Mouse (Mus musculus) midbrain, postnatal 0 days (tissue): Measurements from ENCODE around the gene Ffar2. TPM values are rescaled to one million over a fixed set of nuclear protein-coding genes. Genes with fewer than 3 reads are reported as not detected.

Experiments used
- ATAC-seq: fragments of 200-750 bp; cut with Nextera tagmentation; 2 replicates; pipeline ENCODE4 v1.8.0; 2017; ENCODE audit warnings: moderate number of reproducible peaks, mild to moderate bottlenecking, moderate TSS enrichment, moderate library complexity; ENCODE audit not compliant: low FRiP score
- DNase-seq: peaks from one replicate; pipeline ENCODE4 v3.0.0-alpha.2; 2015; ENCODE audit warnings: low spot score
- H3K27ac ChIP-seq: fragments of 300-500 bp; sonication (generic); 2 replicates; pipeline ENCODE4 v1.5.1; 2014; ENCODE audit warnings: low read depth, mild to moderate bottlenecking, low read length, mixed read lengths
- H3K27me3 ChIP-seq: fragments of 300-500 bp; sonication (generic); 2 replicates; pipeline ENCODE4 v1.6.1; 2014; ENCODE audit warnings: low read length, control low read depth, mixed read lengths; ENCODE audit not compliant: insufficient read depth
- H3K36me3 ChIP-seq: fragments of 300-500 bp; sonication (generic); 2 replicates; pipeline ENCODE4 v1.6.1; 2014; ENCODE audit warnings: low read length, control low read depth, mixed read lengths; ENCODE audit not compliant: insufficient read depth
- H3K4me1 ChIP-seq: fragments of 300-500 bp; sonication (generic); 2 replicates; pipeline ENCODE4 v1.6.1; 2014; ENCODE audit warnings: mild to moderate bottlenecking, control low read depth, antibody characterized with exemption, low read length, mixed read lengths; ENCODE audit not compliant: insufficient read depth
- H3K4me2 ChIP-seq: fragments of 300-500 bp; sonication (generic); 2 replicates; pipeline ENCODE4 v1.6.1; 2014; ENCODE audit warnings: low read depth, mild to moderate bottlenecking, low read length, mixed read lengths; ENCODE audit not compliant: poor library complexity, severe bottlenecking
- H3K4me3 ChIP-seq: fragments of 300-500 bp; sonication (generic); 2 replicates; pipeline ENCODE4 v1.5.1; 2014; ENCODE audit warnings: low read depth, mild to moderate bottlenecking, low read length, moderate library complexity
- H3K9ac ChIP-seq: fragments of 300-500 bp; sonication (generic); replicated peaks from 2 replicates; pipeline ENCODE4 v1.6.1; 2014; ENCODE audit warnings: mild to moderate bottlenecking, low read length, moderate library complexity, mixed read lengths; ENCODE audit not compliant: poor library complexity, severe bottlenecking
- H3K9me3 ChIP-seq: fragments of 300-500 bp; sonication (generic); 2 replicates; pipeline ENCODE4 v1.6.1; 2016; ENCODE audit warnings: low read length, control low read depth
- CTCF ChIP-seq: IDR thresholded peaks from 2 replicates; pipeline ENCODE4 v1.5.1; 2016; ENCODE audit warnings: antibody characterized with exemption, mild to moderate bottlenecking
- WGBS: fragments of 180-500 bp; shearing (Covaris S2); extraction: QIAGEN DNeasy Blood & Tissue Kit; methylation state at CpG from one replicate; pipeline ENCODE4 v1.1.7; 2014; 5-methylcytosine and 5-hydroxymethylcytosine counted together
- polyA plus RNA-seq: library from polyadenylated mRNA; unstranded; fragments of >200 nt; fragmentation: Nextera tagmentation; extraction: Ambion mirVana; gene quantifications from 2 replicates; pipeline ENCODE4 v1.2.1, GENCODE M21; 2015
- total RNA-seq: library from RNA; depleted of rRNA; stranded (reverse); fragments of >200 nt; gene quantifications from 2 replicates; pipeline ENCODE4 v1.2.3, GENCODE M21; 2014; rRNA removed

Gene Ffar2
- total RNA-seq, result not detected in 2 replicates
- 0.07 and 0.25 TPM in 2 replicates for polyA plus RNA-seq

DNA sequence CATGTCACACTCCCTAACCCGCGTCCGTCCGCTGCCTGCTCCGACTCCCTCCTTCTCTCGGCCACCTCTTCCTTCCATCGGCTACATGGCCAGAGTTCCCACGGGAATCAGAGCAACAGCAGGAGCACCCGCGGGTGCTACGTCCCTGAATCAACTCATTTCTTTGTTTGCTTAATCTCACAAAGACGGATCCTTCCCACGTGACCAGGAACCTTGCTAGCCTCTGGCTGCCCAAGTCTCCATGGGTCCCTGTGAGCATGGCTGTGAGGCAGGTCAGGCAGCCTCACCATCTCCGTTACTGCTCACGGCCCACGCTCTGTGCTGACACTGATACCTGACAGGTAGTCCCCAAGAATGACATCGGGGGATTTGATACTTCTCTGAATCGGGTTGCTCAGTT is at the start of gene Ffar2:
Gene Ffar2 (minus strand): TSS at position 101 of the 400 bp plus-strand sequence.
- H3K27me3 ChIP-seq, result no peaks in the 10 kb centered on the region
- no peaks in the 10 kb centered on the region for H3K4me1 ChIP-seq
- no peak within 1 kb of the TSS for H3K27ac ChIP-seq
- no peak for ATAC-seq
- WGBS, result 88% methylated on average over 18 of the region's 18 CpGs
- no peak within 1 kb of the TSS for H3K4me3 ChIP-seq
- no peaks in the 10 kb centered on the region for H3K9me3 ChIP-seq
- no peak within 1 kb of the TSS for H3K9ac ChIP-seq
- TF ChIP-seq CTCF, result no peak
- DNase-seq, result no peak
- H3K4me2 ChIP-seq, result no peak within 1 kb of the TSS
- no peaks in the 10 kb centered on the region for H3K36me3 ChIP-seq

DNA sequence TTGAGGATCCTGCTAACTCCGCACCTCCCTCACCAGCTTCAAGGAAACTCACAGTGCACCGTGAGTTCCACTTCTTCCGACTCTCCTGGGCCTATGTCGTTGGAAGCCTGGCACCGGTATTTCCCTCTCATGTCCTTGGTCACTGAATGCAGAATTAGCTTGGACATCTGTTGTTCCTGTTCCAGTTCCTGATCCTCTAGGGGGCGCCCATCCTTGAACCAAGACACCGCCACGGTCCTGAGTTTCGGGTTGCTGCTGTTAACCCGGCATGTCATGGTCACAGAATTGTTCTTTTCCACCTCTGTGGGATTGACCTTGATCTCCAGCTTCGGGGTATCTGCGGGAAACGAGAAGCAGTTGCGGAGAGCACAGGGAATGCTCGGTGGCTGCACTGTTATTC is 49.5 kb upstream of the Ffar2 start:
- 27% methylated on average over 15 of the region's 15 CpGs for WGBS
- ATAC-seq (no peak), DNase-seq (peak; percentile 73)
- Histone ChIP-seq H3K9me3 (no peaks in the 10 kb centered on the region), H3K36me3 (no peaks in the 10 kb centered on the region), H3K27ac (no peak overlapping the region), H3K27me3 (0 out of 2 replicates have a peak, but pooled peaks cover 4% of the 10 kb centered on the region), H3K4me2 (peak overlapping the region; percentile 21; the same call in 1 of the 2 replicates), H3K9ac (no peak overlapping the region), H3K4me1 (no peaks in the 10 kb centered on the region), H3K4me3 (no peak overlapping the region)
- peak; percentile 75 for TF ChIP-seq CTCF

DNA sequence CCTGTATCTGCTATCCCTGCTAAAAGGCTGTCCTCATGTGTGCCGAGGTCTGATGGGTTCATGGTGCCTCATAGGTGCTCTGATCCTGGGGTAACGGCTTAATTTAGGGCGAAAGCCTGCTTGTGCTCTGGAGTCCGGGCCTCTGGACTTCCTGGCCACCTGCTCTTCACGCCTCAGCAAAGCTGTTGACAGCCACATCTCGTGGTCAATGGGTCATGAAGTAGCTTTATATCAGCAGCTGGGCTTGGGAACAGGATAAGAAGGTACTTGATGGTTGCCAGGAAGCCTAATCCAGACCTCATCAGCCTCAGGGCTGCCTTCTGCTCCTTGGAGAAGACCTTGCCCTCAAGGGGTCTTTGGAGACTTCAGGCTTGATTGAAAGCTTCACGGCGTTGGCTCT is 39.8 kb upstream of the Ffar2 start:
- no peak for TF ChIP-seq CTCF
- Histone ChIP-seq H3K4me2 (no peak overlapping the region), H3K4me3 (no peak overlapping the region), H3K9me3 (no peaks in the 10 kb centered on the region), H3K9ac (no peak overlapping the region), H3K27me3 (no peaks in the 10 kb centered on the region; the same call in 1 of the 2 replicates), H3K36me3 (no peaks in the 10 kb centered on the region), H3K4me1 (no peaks in the 10 kb centered on the region), H3K27ac (no peak overlapping the region)
- WGBS, result 57% methylated on average over 8 of the region's 8 CpGs
- ATAC-seq, result no peak
- no peak for DNase-seq

DNA sequence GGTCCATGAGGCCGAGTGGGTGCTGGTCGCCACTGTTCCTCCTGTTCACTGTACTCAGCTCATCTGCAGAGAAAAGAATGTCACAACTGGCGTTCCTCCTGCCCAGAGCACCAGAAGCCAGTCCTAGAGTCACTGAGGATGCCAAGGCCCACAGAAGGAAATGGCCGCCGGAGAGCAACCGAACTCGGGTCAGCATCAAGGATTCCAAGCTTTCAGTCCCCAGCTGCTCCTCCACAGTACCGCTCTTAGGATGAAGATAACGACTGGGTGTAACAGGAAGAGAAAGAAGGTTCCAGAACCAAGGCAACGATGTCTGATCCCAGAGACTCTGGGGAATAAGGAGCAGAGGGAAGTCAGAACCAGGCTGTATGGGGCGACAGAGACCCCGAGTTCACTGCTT is 37.9 kb upstream of the Ffar2 start, which contains the start of gene Ffar1:
Gene Ffar1 (minus strand): TSS at position 101 of the 400 bp plus-strand sequence.
- Histone ChIP-seq H3K36me3 (no peaks in the 10 kb centered on the region), H3K27me3 (no peaks in the 10 kb centered on the region; the same call in 1 of the 2 replicates), H3K4me1 (no peaks in the 10 kb centered on the region), H3K27ac (peak within 1 kb of the TSS; percentile 58; the same call in 1 of the 2 replicates), H3K9me3 (no peaks in the 10 kb centered on the region), H3K4me2 (no peak within 1 kb of the TSS), H3K9ac (peak within 1 kb of the TSS; percentile 13; the same call in 1 of the 2 replicates), H3K4me3 (no peak within 1 kb of the TSS)
- no peak for ATAC-seq
- WGBS, result 90% methylated on average over 12 of the region's 12 CpGs
- DNase-seq, result no peak
- TF ChIP-seq CTCF, result no peak

DNA sequence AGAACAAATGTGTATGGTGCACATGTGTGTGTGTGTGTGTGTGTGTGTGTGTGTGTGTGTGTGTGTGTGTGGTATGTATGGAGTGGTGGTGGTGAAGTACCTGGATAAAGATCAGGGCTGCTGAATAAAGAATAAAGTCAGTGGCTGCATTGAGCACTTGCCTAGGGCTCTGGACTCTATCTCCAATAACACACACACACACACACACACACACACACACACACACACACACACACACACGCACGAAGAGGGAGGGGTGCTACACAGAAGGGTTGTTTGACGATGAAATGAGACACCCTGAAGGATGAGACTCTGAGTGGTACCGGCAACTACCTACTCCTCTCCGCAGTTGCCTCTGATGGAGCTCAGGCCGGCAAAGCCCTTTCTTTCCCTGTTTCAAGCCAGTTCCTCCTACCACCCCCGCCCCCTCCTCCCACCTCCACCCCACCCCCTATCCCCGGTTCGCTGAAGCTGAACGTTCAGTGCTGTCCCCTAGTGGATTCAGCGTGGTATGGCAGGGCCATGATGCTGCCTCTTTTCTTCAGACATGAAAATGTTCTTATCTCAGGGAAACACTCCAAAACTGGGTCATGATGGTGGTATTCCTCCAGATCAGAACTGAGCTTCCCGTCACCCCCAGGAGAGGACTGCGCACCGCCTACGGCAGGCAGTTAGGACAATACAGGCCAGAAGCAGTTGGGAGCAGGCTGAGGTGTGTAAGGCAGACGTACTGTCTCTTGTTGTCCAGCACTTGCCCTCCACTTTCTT is 36.2 kb upstream of the Ffar2 start:
- Histone ChIP-seq H3K9ac (peak overlapping the region; percentile 36; the same call in 1 of the 2 replicates), H3K27ac (peak overlapping the region; percentile 58; the same call in 1 of the 2 replicates), H3K4me3 (peak overlapping the region; percentile 20), H3K9me3 (no peaks in the 10 kb centered on the region), H3K36me3 (no peaks in the 10 kb centered on the region), H3K4me1 (no peaks in the 10 kb centered on the region), H3K4me2 (peak overlapping the region; percentile 39), H3K27me3 (no peaks in the 10 kb centered on the region; the same call in none of the 2 replicates)
- ATAC-seq, result peak; percentile 60
- WGBS, result 6% methylated on average over 14 of the region's 16 CpGs
- peak; percentile 86 for DNase-seq
- TF ChIP-seq CTCF, result peak; percentile 85

DNA sequence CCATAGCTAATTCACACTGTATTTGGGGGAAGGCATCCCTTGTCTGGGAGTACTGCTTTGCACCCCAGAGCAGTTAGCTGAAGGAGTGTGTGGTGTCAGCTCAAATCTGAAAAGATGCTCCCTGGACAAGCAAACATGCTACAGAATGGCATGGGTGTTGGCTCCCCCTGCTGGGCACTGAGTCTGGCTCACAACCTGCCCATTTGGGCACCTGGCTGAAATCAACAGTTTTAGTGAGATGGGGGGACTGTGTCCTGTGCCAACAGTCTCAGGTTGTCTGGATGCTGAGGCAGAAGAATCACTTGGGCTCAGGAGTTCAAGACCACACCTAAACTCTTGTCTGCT is 35.7 kb upstream of the Ffar2 start:
- ATAC-seq (peak; percentile 55), DNase-seq (peak; percentile 85)
- TF ChIP-seq CTCF, result peak; percentile 91
- H3K4me3 ChIP-seq, result no peak overlapping the region
- no peaks in the 10 kb centered on the region for H3K9me3 ChIP-seq
- no peaks in the 10 kb centered on the region for H3K36me3 ChIP-seq
- peak overlapping the region; percentile 39; the same call in 1 of the 2 replicates for H3K4me2 ChIP-seq
- H3K4me1 ChIP-seq, result no peaks in the 10 kb centered on the region
- H3K27me3 ChIP-seq, result no peaks in the 10 kb centered on the region; the same call in none of the 2 replicates
- no peak overlapping the region for H3K27ac ChIP-seq
- no peak overlapping the region for H3K9ac ChIP-seq
